ENCODE assay signal across 8 mouse cellular contexts in the genomic region with DNA sequence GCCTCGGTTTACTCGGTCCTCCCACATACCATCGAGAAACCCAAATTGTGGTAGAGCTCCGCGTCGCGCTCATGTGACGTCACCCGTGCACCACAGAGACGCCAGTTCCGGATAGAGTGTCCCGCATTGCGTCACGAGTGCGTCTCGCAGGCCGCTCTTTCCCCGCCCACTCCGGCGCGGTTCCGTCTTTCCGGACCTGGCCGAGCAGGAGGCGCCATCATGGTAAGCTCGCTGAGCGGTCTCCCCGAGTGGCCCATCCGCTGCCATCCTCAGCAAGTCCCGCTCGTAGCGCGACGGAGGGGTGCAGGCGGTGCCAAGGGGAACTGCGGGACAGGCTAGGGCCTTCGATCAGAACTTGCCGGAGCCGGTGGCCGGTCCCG. TPM values are rescaled to one million over a fixed set of nuclear protein-coding genes. Genes with fewer than 3 reads are reported as not detected.
DNase-seq lines count a peak whose midpoint lies in the region; ATAC-seq and TF ChIP-seq lines count a peak whose summit lies in the region.

A gene (minus strand): TSS at position 85 of the 380 bp plus-strand sequence.

- H3K79me2 ChIP-seq in MEL (ENCODE audit: control insufficient read depth, insufficient read depth, low read length, poor library complexity) = peaks cover 48% of the 10 kb centered on the region

- H3K36me3 ChIP-seq in MEL (ENCODE audit: control insufficient read depth in 1 of 2, insufficient read depth in 2 of 2, low read length in 2 of 2) = peaks cover 2% of the 10 kb centered on the region in 2 experiments; a peak in 3 of 4 replicates
- H3K36me3 ChIP-seq in lung, embryonic 16.5 days (ENCODE audit: control insufficient read depth, insufficient read depth, low read length) = peaks cover 27% of the 10 kb centered on the region

- peak within 1 kb of the TSS; percentile 99 for H3K9ac ChIP-seq in MEL (ENCODE audit: control insufficient read depth, low read depth, low read length, poor library complexity, severe bottlenecking)
- H3K9ac ChIP-seq in lung, embryonic 16.5 days (ENCODE audit: low read length) = peak within 1 kb of the TSS; percentile 93

- peaks cover 0 to 5% of the 10 kb centered on the region in 2 experiments; a peak in 1 of 4 replicates for H3K4me1 ChIP-seq in MEL (ENCODE audit: control insufficient read depth in 1 of 2, insufficient read depth in 2 of 2, low read length in 2 of 2)
- H3K4me1 ChIP-seq in cerebellum, adult 2 months (ENCODE audit: control insufficient read depth, insufficient read depth, low read length) = peaks cover 19% of the 10 kb centered on the region
- peaks cover 33% of the 10 kb centered on the region for H3K4me1 ChIP-seq in lung, embryonic 16.5 days (replicated peaks; ENCODE audit: control insufficient read depth, insufficient read depth, low read length)

- H3K4me2 ChIP-seq in lung, embryonic 16.5 days (ENCODE audit: low read depth, low read length) = peak within 1 kb of the TSS; percentile 88

- peak within 1 kb of the TSS; percentile 96 for H3K27ac ChIP-seq in MEL (ENCODE audit: control insufficient read depth, low read depth, low read length)
- H3K27ac ChIP-seq in cerebellum, adult 2 months (ENCODE audit: insufficient read depth, low read length) = peak within 1 kb of the TSS; percentile 81
- H3K27ac ChIP-seq in lung, embryonic 16.5 days (ENCODE audit: low read length) = peak within 1 kb of the TSS; percentile 86

- under 1% methylated on average over 41 of the region's 41 CpGs for WGBS in cerebellum, adult 2 months
- WGBS in lung, embryonic 16.5 days = under 1% methylated on average over 41 of the region's 41 CpGs

- peak within 1 kb of the TSS; percentile 69 to 73 for H3K4me3 ChIP-seq in MEL (ENCODE audit: control insufficient read depth in 1 of 2, insufficient read depth in 1 of 2, low read depth in 2 of 2, low read length in 2 of 2)
- H3K4me3 ChIP-seq in cerebellum, adult 2 months (replicated peaks; ENCODE audit: insufficient read depth, low read depth, low read length) = peak within 1 kb of the TSS; percentile 89
- H3K4me3 ChIP-seq in lung, embryonic 16.5 days (ENCODE audit: low read length) = peak within 1 kb of the TSS; percentile 73

- DNase-seq in MEL (ENCODE audit: low read depth, low spot score) = peak; percentile 98
- DNase-seq in cerebellum, adult 2 months = peak; percentile 98 to 99
- DNase-seq in forelimb bud, embryonic 11.5 days (ENCODE audit: low read depth, low spot score) = peak; percentile 100
- DNase-seq in layer of hippocampus, adult 9-10 months (ENCODE audit: low spot score) = peak; percentile 99
- DNase-seq in ovary, postnatal 10 days (ENCODE audit: low spot score) = peak; percentile 99
- DNase-seq in thymus, postnatal 10 days (ENCODE audit: low spot score in 2 of 2) = peak; percentile 97

- peak; percentile 84 to 96 for TF ChIP-seq POLR2A in MEL (IDR thresholded peaks at IDR 0.05; ENCODE audit: control insufficient read depth in 1 of 2, insufficient read depth in 1 of 2, low read depth in 1 of 2, low read length in 2 of 2, poor library complexity in 1 of 2)
- TF ChIP-seq POLR2A in cerebellum, adult 2 months (IDR thresholded peaks at IDR 0.05; ENCODE audit: borderline replicate concordance, insufficient read depth, low read length) = peak; percentile 98

- TF ChIP-seq RAD21 in MEL (IDR thresholded peaks at IDR 0.05; ENCODE audit: low read depth, low read length) = no peak

- no peaks in the 10 kb centered on the region for H3K9me3 ChIP-seq in MEL (replicated peaks; ENCODE audit: insufficient read depth, low read length)
- no peaks in the 10 kb centered on the region for H3K9me3 ChIP-seq in lung, embryonic 16.5 days (ENCODE audit: control insufficient read depth, low read length)

- ATAC-seq in hematopoietic stem cell, adult 5-6 weeks (replicated peaks in 1 of 2; ENCODE audit: insufficient read depth in 1 of 2, low FRiP score in 2 of 2, low TSS enrichment in 1 of 2, low read depth in 1 of 2, poor library complexity in 2 of 2, severe bottlenecking in 2 of 2) = peak; percentile 63 to 73
- peak; percentile 79 for ATAC-seq in lung, embryonic 16.5 days (ENCODE audit: low read depth)

- TF ChIP-seq CTCF in MEL (IDR thresholded peaks at IDR 0.05 in 2 of 3, conservative IDR thresholded peaks at IDR 0.05 in 1 of 3; ENCODE audit: control insufficient read depth in 1 of 3, insufficient read depth in 1 of 3, low read depth in 2 of 3, low read length in 3 of 3, poor library complexity in 1 of 3, severe bottlenecking in 1 of 3) = no peak
- TF ChIP-seq CTCF in cerebellum, adult 2 months (IDR thresholded peaks at IDR 0.05; ENCODE audit: borderline replicate concordance, insufficient read depth, low read depth, low read length) = no peak

- no peaks in the 10 kb centered on the region for H3K27me3 ChIP-seq in MEL (ENCODE audit: control insufficient read depth in 1 of 2, insufficient read depth in 2 of 2, low read length in 2 of 2)
- H3K27me3 ChIP-seq in cerebellum, adult 2 months (ENCODE audit: control insufficient read depth, insufficient read depth, low read length) = no peaks in the 10 kb centered on the region
- H3K27me3 ChIP-seq in lung, embryonic 16.5 days (ENCODE audit: control insufficient read depth, insufficient read depth, low read depth, low read length) = no peaks in the 10 kb centered on the region

- TF ChIP-seq EP300 in MEL (IDR thresholded peaks at IDR 0.05; ENCODE audit: low read depth in 1 of 2, low read length in 2 of 2) = no peak

TF ChIP-seq in MEL, 35 proteins besides CTCF, POLR2A, EP300 and RAD21:
- peak; percentile 95 for TF ChIP-seq ELF1 (IDR thresholded peaks at IDR 0.05; ENCODE audit: low read depth, low read length)
- TF ChIP-seq KAT2A (conservative IDR thresholded peaks at IDR 0.05; ENCODE audit: low read depth, low read length) = peak; percentile 94
- no peak for TF ChIP-seq ZNF384 (IDR thresholded peaks at IDR 0.05; ENCODE audit: low read depth, low read length)
- TF ChIP-seq USF1 (IDR thresholded peaks at IDR 0.05; ENCODE audit: low read depth, low read length) = peak; percentile 85
- TF ChIP-seq MAZ (IDR thresholded peaks at IDR 0.05; ENCODE audit: low read depth, low read length) = peak; percentile 77; the same call in 1 of the 2 replicates
- TF ChIP-seq TBP (IDR thresholded peaks at IDR 0.05; ENCODE audit: low read depth, low read length) = peak; percentile 96
- TF ChIP-seq POLR2AphosphoS5 (IDR thresholded peaks at IDR 0.05; ENCODE audit: borderline replicate concordance, low read depth, low read length) = no peak
- peak; percentile 93; the same call in 1 of the 2 replicates for TF ChIP-seq GABPA (IDR thresholded peaks at IDR 0.05; ENCODE audit: low read depth, low read length)
- no peak for TF ChIP-seq RCOR1 (IDR thresholded peaks at IDR 0.05; ENCODE audit: low read depth, low read length)
- TF ChIP-seq MXI1 (IDR thresholded peaks at IDR 0.05; ENCODE audit: low read depth, low read length) = peak; percentile 78
- no peak; the same call in 1 of the 2 replicates for TF ChIP-seq E2F4 (IDR thresholded peaks at IDR 0.05; ENCODE audit: borderline replicate concordance, low read depth, low read length)
- TF ChIP-seq CHD2 (IDR thresholded peaks at IDR 0.05; ENCODE audit: low read length) = no peak
- TF ChIP-seq MEF2A (IDR thresholded peaks at IDR 0.05; ENCODE audit: extremely low read depth, insufficient replicate concordance, low read depth, low read length, poor library complexity, severe bottlenecking) = 0 out of 2 replicates have a peak, but pooled peaks have one; percentile 32
- TF ChIP-seq CHD1 (IDR thresholded peaks at IDR 0.05; ENCODE audit: low read depth, low read length) = no peak
- TF ChIP-seq HCFC1 (IDR thresholded peaks at IDR 0.05; ENCODE audit: low read depth, low read length) = peak; percentile 99
- no peak for TF ChIP-seq GATA1 (IDR thresholded peaks at IDR 0.05; ENCODE audit: low read depth, low read length)
- TF ChIP-seq TCF12 (IDR thresholded peaks at IDR 0.05; ENCODE audit: low read depth, low read length) = peak; percentile 90
- peak; percentile 83 for TF ChIP-seq ETS1 (IDR thresholded peaks at IDR 0.05; ENCODE audit: low read depth, low read length)
- TF ChIP-seq NELFE (IDR thresholded peaks at IDR 0.05; ENCODE audit: low read depth, low read length) = peak; percentile 95
- peak; percentile 32 for TF ChIP-seq ZC3H11A (IDR thresholded peaks at IDR 0.05; ENCODE audit: low read depth, low read length)
- no peak for TF ChIP-seq BHLHE40 (IDR thresholded peaks at IDR 0.05; ENCODE audit: borderline replicate concordance, low read depth, low read length)
- no peak for TF ChIP-seq ZKSCAN1 (IDR thresholded peaks at IDR 0.05; ENCODE audit: low read depth, low read length)
- TF ChIP-seq SIN3A (IDR thresholded peaks at IDR 0.05; ENCODE audit: low read length) = peak; percentile 98
- TF ChIP-seq ZMIZ1 (IDR thresholded peaks at IDR 0.05; ENCODE audit: low read depth, low read length) = peak; percentile 96
- peak; percentile 94 for TF ChIP-seq MYC (IDR thresholded peaks at IDR 0.05; ENCODE audit: low read depth, low read length)
- TF ChIP-seq NRF1 (IDR thresholded peaks at IDR 0.05; ENCODE audit: insufficient read depth, low read depth, low read length, poor library complexity, severe bottlenecking) = 0 out of 2 replicates have a peak, but pooled peaks have one; percentile 35
- peak; percentile 92 for TF ChIP-seq MAX (IDR thresholded peaks at IDR 0.05; ENCODE audit: low read length)
- TF ChIP-seq SMC3 (IDR thresholded peaks at IDR 0.05; ENCODE audit: low read depth, low read length) = no peak

RNA-seq across cellular contexts. Expression of the gene that starts here (rescaled TPM):
- total RNA-seq in MEL (2012; rRNA removed) = 18.3 and 21.0 TPM in 2 replicates
- 10 to 100 TPM in 1 of 2 experiments, not detected in 1; 40.2 TPM for polyA plus RNA-seq in MEL (2012; ENCODE audit: insufficient read depth in 1 of 2, insufficient read length in 2 of 2, low read depth in 1 of 2, low replicate concordance in 2 of 2, missing spikeins in 1 of 2)
- 27.7 and 29.3 TPM in 2 replicates for polyA plus RNA-seq in cerebellum, adult 2 months (2012; rRNA removed)
- 8.2 and 10.9 TPM in 2 replicates for total RNA-seq in hematopoietic stem cell, adult 5-6 weeks (2017)
- polyA plus RNA-seq in lung, embryonic 16.5 days (2015; fragmentation: Nextera tagmentation; extraction: Ambion mirVana) = 28.9 TPM in 2 replicates

Comparison
In these comparisons a context has a peak if more than half of its experiments do, and no peak if none do; other contexts are left out.
1. Peak in every context shown above with its lines: DNase-seq, ATAC-seq, H3K4me3 ChIP-seq and H3K27ac ChIP-seq.